Mouse (Mus musculus): Measurements from ENCODE around the gene Ntf5. TPM values are rescaled to one million over a fixed set of nuclear protein-coding genes. Genes with fewer than 3 reads are reported as not detected.
A peak's percentile ranks its signal among the peaks of the same experiment; 100 is the strongest.
"Not testable (repeated sequence)": the region's sequence is repeated elsewhere in the genome, so short reads cannot be mapped to it uniquely, and the experiment has no call there.

The Ntf5 gene
- polyA plus RNA-seq, 1 experiment from 2014 or later = not detected

GRCm38 (mm10) chr7:45460377-45460776 is 46.9 kb downstream of the Ntf5 start:
- Histone ChIP-seq H3K36me3 (peaks cover 64% of the 10 kb centered on the region), H3K9me3 (no peaks in the 10 kb centered on the region)
- WGBS = 76% methylated on average over 7 of the region's 7 CpGs

GRCm38 (mm10) chr7:45460860-45461314 is 47.4 kb downstream of the Ntf5 start:
- Histone ChIP-seq H3K4me1 (replicated peaks) (peaks cover 58% of the 10 kb centered on the region), H3K36me3 (peaks cover 59% of the 10 kb centered on the region), H3K9ac (replicated peaks) (peak overlapping the region; percentile 61; the same call in 1 of the 2 replicates), H3K4me3 (replicated peaks) (no peak overlapping the region), H3K9me3 (no peaks in the 10 kb centered on the region), H3K27me3 (no peaks in the 10 kb centered on the region), H3K27ac (peak overlapping the region; percentile 95), H3K4me2 (replicated peaks) (peak overlapping the region; percentile 56; the same call in 1 of the 2 replicates)
- no peak for ATAC-seq
- 58% methylated on average over 13 of the region's 13 CpGs for WGBS

More at GRCm38 (mm10) chr7:45460377-45460776, 46.9 kb downstream of the Ntf5 start:
- peak overlapping the region; percentile 95 for H3K4me3 ChIP-seq (replicated peaks)
- peak overlapping the region; percentile 95 for H3K27ac ChIP-seq
- ATAC-seq = peak; percentile 4; the same call in 1 of the 2 replicates
- H3K27me3 ChIP-seq = no peaks in the 10 kb centered on the region
- peak overlapping the region; percentile 61 for H3K9ac ChIP-seq (replicated peaks)
- H3K4me1 ChIP-seq (replicated peaks) = peaks cover 52% of the 10 kb centered on the region
- H3K4me2 ChIP-seq (replicated peaks) = peak overlapping the region; percentile 56

GRCm38 (mm10) chr7:45461326-45461725 is 47.8 kb downstream of the Ntf5 start:
- peaks cover 58% of the 10 kb centered on the region for H3K4me1 ChIP-seq (replicated peaks)
- no peaks in the 10 kb centered on the region for H3K27me3 ChIP-seq
- 60% methylated on average over 5 of the region's 5 CpGs for WGBS
- H3K27ac ChIP-seq = peak overlapping the region; percentile 95
- H3K4me2 ChIP-seq (replicated peaks) = no peak overlapping the region
- peaks cover 55% of the 10 kb centered on the region for H3K36me3 ChIP-seq
- ATAC-seq = no peak
- H3K9ac ChIP-seq (replicated peaks) = no peak overlapping the region
- no peak overlapping the region for H3K4me3 ChIP-seq (replicated peaks)
- H3K9me3 ChIP-seq = no peaks in the 10 kb centered on the region

GRCm38 (mm10) chr7:45461781-45462180 is 48.3 kb downstream of the Ntf5 start:
- Histone ChIP-seq H3K27me3 (no peaks in the 10 kb centered on the region), H3K4me2 (replicated peaks) (no peak overlapping the region), H3K9me3 (no peaks in the 10 kb centered on the region), H3K4me3 (replicated peaks) (no peak overlapping the region), H3K9ac (replicated peaks) (no peak overlapping the region), H3K27ac (0 out of 2 replicates have a peak overlapping the region, but pooled peaks have one; percentile 64), H3K36me3 (peaks cover 51% of the 10 kb centered on the region), H3K4me1 (replicated peaks) (peaks cover 54% of the 10 kb centered on the region)
- WGBS = 94% methylated on average over 4 of the region's 4 CpGs
- no peak for ATAC-seq

GRCm38 (mm10) chr7:45462325-45462724 is 48.8 kb downstream of the Ntf5 start:
- WGBS = 95% methylated on average over 4 of the region's 4 CpGs
- no peaks in the 10 kb centered on the region for H3K9me3 ChIP-seq
- no peak overlapping the region for H3K4me3 ChIP-seq (replicated peaks)
- no peak overlapping the region for H3K9ac ChIP-seq (replicated peaks)
- H3K27ac ChIP-seq = no peak overlapping the region
- ATAC-seq = no peak
- H3K36me3 ChIP-seq = peaks cover 46% of the 10 kb centered on the region
- H3K4me1 ChIP-seq (replicated peaks) = peaks cover 52% of the 10 kb centered on the region
- no peaks in the 10 kb centered on the region for H3K27me3 ChIP-seq
- no peak overlapping the region for H3K4me2 ChIP-seq (replicated peaks)

- not testable (repeated sequence) for ATAC-seq; H3K9me3 ChIP-seq; H3K27me3 ChIP-seq; H3K9ac ChIP-seq (replicated peaks); H3K27ac ChIP-seq; H3K4me3 ChIP-seq (replicated peaks); H3K4me2 ChIP-seq (replicated peaks)
- 85% methylated on average over 4 of the region's 4 CpGs for WGBS
- Histone ChIP-seq H3K4me1 (replicated peaks) (peaks cover 48% of the 10 kb centered on the region), H3K36me3 (peaks cover 40% of the 10 kb centered on the region)
Observed at GRCm38 (mm10) chr7:45462868-45463267, 49.4 kb downstream of the Ntf5 start.

- no peak overlapping the region for H3K9ac ChIP-seq (replicated peaks)
- H3K27me3 ChIP-seq = no peaks in the 10 kb centered on the region
- no peak overlapping the region for H3K27ac ChIP-seq
- H3K9me3 ChIP-seq = no peaks in the 10 kb centered on the region
- no peak overlapping the region for H3K4me3 ChIP-seq (replicated peaks)
- peaks cover 42% of the 10 kb centered on the region for H3K4me1 ChIP-seq (replicated peaks)
- ATAC-seq = no peak
- H3K36me3 ChIP-seq = peaks cover 35% of the 10 kb centered on the region
- WGBS = 97% methylated on average over 7 of the region's 7 CpGs
- no peak overlapping the region for H3K4me2 ChIP-seq (replicated peaks)
Observed at GRCm38 (mm10) chr7:45463987-45464778, 50.7 kb downstream of the Ntf5 start.

- no peaks in the 10 kb centered on the region for H3K27me3 ChIP-seq
- no peaks in the 10 kb centered on the region for H3K9me3 ChIP-seq
- peak overlapping the region; percentile 91; the same call in 1 of the 2 replicates for H3K9ac ChIP-seq (replicated peaks)
- peaks cover 35% of the 10 kb centered on the region for H3K36me3 ChIP-seq
- H3K4me2 ChIP-seq (replicated peaks) = peak overlapping the region; percentile 88
- peaks cover 40% of the 10 kb centered on the region for H3K4me1 ChIP-seq (replicated peaks)
- H3K4me3 ChIP-seq (replicated peaks) = peak overlapping the region; percentile 87; the same call in 1 of the 2 replicates
- 96% methylated on average over 12 of the region's 12 CpGs for WGBS
- H3K27ac ChIP-seq = no peak overlapping the region
- no peak for ATAC-seq
Observed at GRCm38 (mm10) chr7:45465112-45465511, 51.6 kb downstream of the Ntf5 start.

GRCm38 (mm10) chr7:45465549-45465948 is 52.1 kb downstream of the Ntf5 start:
- H3K27ac ChIP-seq = no peak overlapping the region
- H3K9ac ChIP-seq (replicated peaks) = peak overlapping the region; percentile 91
- peak overlapping the region; percentile 87 for H3K4me3 ChIP-seq (replicated peaks)
- H3K4me1 ChIP-seq (replicated peaks) = peaks cover 36% of the 10 kb centered on the region
- 87% methylated on average over 9 of the region's 9 CpGs for WGBS
- peaks cover 35% of the 10 kb centered on the region for H3K36me3 ChIP-seq
- H3K9me3 ChIP-seq = no peaks in the 10 kb centered on the region
- peak overlapping the region; percentile 88 for H3K4me2 ChIP-seq (replicated peaks)
- ATAC-seq = no peak
- H3K27me3 ChIP-seq = no peaks in the 10 kb centered on the region

- H3K4me1 ChIP-seq (replicated peaks) = peaks cover 28% of the 10 kb centered on the region
- peak within 1 kb of the TSS; percentile 91 for H3K9ac ChIP-seq (replicated peaks)
- peaks cover 34% of the 10 kb centered on the region for H3K36me3 ChIP-seq
- H3K4me2 ChIP-seq (replicated peaks) = peak within 1 kb of the TSS; percentile 88
- WGBS = under 1% methylated on average over 57 of the region's 58 CpGs
- peak within 1 kb of the TSS; percentile 87 for H3K4me3 ChIP-seq (replicated peaks)
- ATAC-seq = peak; percentile 89
- H3K9me3 ChIP-seq = no peaks in the 10 kb centered on the region
- H3K27me3 ChIP-seq = no peaks in the 10 kb centered on the region
- H3K27ac ChIP-seq = peak within 1 kb of the TSS; percentile 82
Observed at GRCm38 (mm10) chr7:45466283-45467089, 53.0 kb downstream of the Ntf5 start, which contains the start of gene Bax. TSS of gene Bax (minus strand) at chr7:45466898.
